Mouse (Mus musculus) hindbrain, embryonic 14.5 days (tissue): ENCODE results near the gene Stat5b. TPM values are rescaled to one million over a fixed set of nuclear protein-coding genes. Genes with fewer than 3 reads are reported as not detected.

ENCODE experiments used
- ATAC-seq: fragments of 200-750 bp; cut with Nextera tagmentation; 2 replicates; pipeline ENCODE4 v1.8.0; 2017; ENCODE audit warnings: moderate number of reproducible peaks, mild to moderate bottlenecking, moderate TSS enrichment, moderate library complexity; ENCODE audit not compliant: low FRiP score
- DNase-seq: peaks from one replicate; pipeline ENCODE4 v3.0.0-alpha.2; 2015; ENCODE audit warnings: low spot score
- H3K27ac ChIP-seq: fragments of 300-500 bp; sonication (generic); 2 replicates; pipeline ENCODE4 v1.5.1; 2014; ENCODE audit warnings: mild to moderate bottlenecking, moderate library complexity
- H3K27me3 ChIP-seq: fragments of 300-500 bp; sonication (generic); 2 replicates; pipeline ENCODE4 v1.6.1; 2014; ENCODE audit warnings: mild to moderate bottlenecking, low read length, mixed read lengths; ENCODE audit not compliant: control insufficient read depth, insufficient read depth
- H3K36me3 ChIP-seq: fragments of 300-500 bp; sonication (generic); replicated peaks from 2 replicates; pipeline ENCODE4 v1.6.1; 2014; ENCODE audit not compliant: control insufficient read depth, insufficient read depth
- H3K4me1 ChIP-seq: fragments of 300-500 bp; sonication (generic); replicated peaks from 2 replicates; pipeline ENCODE4 v1.6.1; 2014; ENCODE audit warnings: antibody characterized with exemption, low read length, mixed read lengths; ENCODE audit not compliant: control insufficient read depth, insufficient read depth
- H3K4me2 ChIP-seq: fragments of 300-500 bp; sonication (generic); replicated peaks from 2 replicates; pipeline ENCODE4 v1.6.1; 2014; ENCODE audit warnings: mild to moderate bottlenecking, moderate library complexity
- H3K4me3 ChIP-seq: fragments of 300-500 bp; sonication (generic); replicated peaks from 2 replicates; pipeline ENCODE4 v1.5.1; 2014; ENCODE audit warnings: mild to moderate bottlenecking, low read length
- H3K9ac ChIP-seq: fragments of 300-500 bp; sonication (generic); 2 replicates; pipeline ENCODE4 v1.6.1; 2014
- H3K9me3 ChIP-seq: fragments of 300-500 bp; sonication (generic); 2 replicates; pipeline ENCODE4 v1.6.1; 2016; ENCODE audit warnings: low read length; ENCODE audit not compliant: control insufficient read depth
- WGBS: fragments of 180-500 bp; shearing (Covaris S2); extraction: QIAGEN DNeasy Blood & Tissue Kit; methylation state at CpG from one replicate; pipeline ENCODE4 v1.1.7; 2014; 5-methylcytosine and 5-hydroxymethylcytosine counted together
- polyA plus RNA-seq: library from polyadenylated mRNA; unstranded; fragments of >200 nt; fragmentation: Nextera tagmentation; extraction: Ambion mirVana; gene quantifications from 2 replicates; pipeline ENCODE4 v1.2.1, GENCODE M21; 2014

The Stat5b gene
- polyA plus RNA-seq, 1 experiment from 2014 or later: 19.0 TPM

GRCm38 (mm10) chr11:100820047-100820446 lies 30.5 kb downstream of the Stat5b start:
- no peak for DNase-seq
- Histone ChIP-seq H3K27ac (no peak overlapping the region), H3K4me2 (no peak overlapping the region), H3K9me3 (no peaks in the 10 kb centered on the region), H3K27me3 (no peaks in the 10 kb centered on the region), H3K36me3 (no peaks in the 10 kb centered on the region), H3K4me3 (no peak overlapping the region), H3K4me1 (peaks cover 10% of the 10 kb centered on the region; the same call in 1 of the 2 replicates), H3K9ac (no peak overlapping the region)
- no peak for ATAC-seq
- 89% methylated on average over 8 of the region's 8 CpGs for WGBS

GRCm38 (mm10) chr11:100819626-100820025 lies 30.9 kb downstream of the Stat5b start:
- Histone ChIP-seq H3K27me3 (no peaks in the 10 kb centered on the region), H3K4me3 (no peak overlapping the region), H3K4me2 (no peak overlapping the region), H3K36me3 (no peaks in the 10 kb centered on the region), H3K27ac (no peak overlapping the region), H3K9me3 (no peaks in the 10 kb centered on the region), H3K4me1 (peaks cover 10% of the 10 kb centered on the region; the same call in 1 of the 2 replicates), H3K9ac (no peak overlapping the region)
- no peak for ATAC-seq
- 92% methylated on average over 16 of the region's 16 CpGs for WGBS
- no peak for DNase-seq

DNA sequence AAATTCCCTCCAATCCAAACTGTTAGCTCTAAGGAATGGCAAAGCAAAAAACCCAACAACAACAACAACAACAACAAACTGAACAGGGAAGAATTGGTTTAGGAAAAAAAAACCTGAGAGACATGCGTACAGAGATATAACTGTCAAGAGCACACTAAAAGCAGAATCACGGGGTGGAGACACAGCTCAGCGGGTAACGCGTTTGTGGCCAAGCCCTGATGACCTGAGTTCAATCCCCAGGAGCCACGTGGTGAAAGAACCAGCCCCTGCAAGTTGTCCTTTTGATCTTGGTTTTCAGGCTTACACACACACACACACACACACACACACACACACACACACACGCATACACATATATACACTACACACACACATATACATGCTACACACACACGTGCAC lies 31.5 kb downstream of the Stat5b start:
- peaks cover 10% of the 10 kb centered on the region; the same call in 1 of the 2 replicates for H3K4me1 ChIP-seq
- ATAC-seq (no peak), DNase-seq (no peak)

DNA sequence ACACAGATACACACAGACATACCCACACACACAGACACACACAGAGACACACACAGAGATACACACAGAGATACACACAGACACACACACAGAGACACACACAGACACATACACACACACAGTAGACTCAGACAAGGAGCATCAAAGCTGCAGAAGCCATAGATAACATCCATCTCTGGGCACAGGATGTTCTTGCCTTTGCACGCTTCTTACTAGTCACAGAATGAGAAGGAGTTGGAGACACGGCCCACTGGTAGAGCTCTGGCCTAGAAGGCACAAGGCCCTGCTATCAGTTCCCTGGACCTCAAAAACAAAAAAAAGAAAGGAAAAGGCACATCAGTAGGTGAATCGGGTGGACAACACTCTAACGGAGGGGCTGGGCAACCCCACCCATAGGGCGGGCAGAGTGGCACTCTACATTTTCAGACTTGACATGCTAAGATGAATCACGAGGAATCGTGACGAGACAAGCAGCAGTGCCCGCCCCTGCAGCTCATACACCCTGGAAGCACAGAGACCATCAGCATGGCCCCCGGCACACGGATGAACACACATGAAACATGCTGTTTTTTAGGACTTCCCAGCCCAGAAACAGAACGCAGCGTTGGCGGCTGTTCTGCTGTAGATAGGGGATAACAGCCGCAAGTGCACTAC lies 32.0 kb downstream of the Stat5b start:
- Histone ChIP-seq H3K9ac (no peak overlapping the region), H3K4me3 (no peak overlapping the region), H3K36me3 (no peaks in the 10 kb centered on the region), H3K4me2 (no peak overlapping the region), H3K9me3 (no peaks in the 10 kb centered on the region), H3K27me3 (no peaks in the 10 kb centered on the region), H3K27ac (no peak overlapping the region), H3K4me1 (peaks cover 10% of the 10 kb centered on the region; the same call in 1 of the 2 replicates)
- no peak for DNase-seq
- ATAC-seq: no peak
- 91% methylated on average over 15 of the region's 15 CpGs for WGBS

More for the DNA sequence above, 31.5 kb downstream of the Stat5b start:
- Histone ChIP-seq H3K9ac (no peak overlapping the region), H3K4me2 (no peak overlapping the region), H3K9me3 (no peaks in the 10 kb centered on the region), H3K36me3 (no peaks in the 10 kb centered on the region), H3K27me3 (no peaks in the 10 kb centered on the region), H3K27ac (no peak overlapping the region), H3K4me3 (no peak overlapping the region)
- WGBS: 80% methylated on average over 8 of the region's 8 CpGs

GRCm38 (mm10) chr11:100817311-100817710 lies 33.2 kb downstream of the Stat5b start:
- no peaks in the 10 kb centered on the region for H3K9me3 ChIP-seq
- H3K4me3 ChIP-seq: no peak overlapping the region
- H3K27ac ChIP-seq: no peak overlapping the region
- no peak overlapping the region for H3K9ac ChIP-seq
- H3K36me3 ChIP-seq: no peaks in the 10 kb centered on the region
- H3K4me1 ChIP-seq: peaks cover 10% of the 10 kb centered on the region; the same call in 1 of the 2 replicates
- no peak overlapping the region for H3K4me2 ChIP-seq
- no peaks in the 10 kb centered on the region for H3K27me3 ChIP-seq
- DNase-seq (no peak), ATAC-seq (no peak)
- 63% methylated on average over 9 of the region's 9 CpGs for WGBS

DNA sequence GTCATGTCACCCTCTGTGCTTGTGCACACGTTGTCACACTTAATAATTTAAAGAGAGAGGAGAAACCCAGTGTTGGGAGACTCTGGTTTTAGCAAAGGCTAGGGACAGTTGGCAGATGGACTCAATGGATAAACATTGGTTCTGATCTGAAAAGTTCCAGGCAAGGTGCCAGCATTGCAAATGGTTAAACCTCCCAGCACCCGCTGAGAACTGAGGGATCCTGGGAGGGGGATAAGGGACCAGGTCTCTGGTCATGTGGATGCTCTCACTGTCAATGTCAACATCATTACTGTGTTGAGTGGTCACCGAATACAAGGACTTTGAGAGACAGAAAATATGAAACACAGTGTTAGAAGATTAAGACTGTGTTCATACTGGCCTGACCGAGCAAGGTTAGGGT lies 33.7 kb downstream of the Stat5b start:
- Histone ChIP-seq H3K9me3 (no peaks in the 10 kb centered on the region), H3K27ac (no peak overlapping the region), H3K27me3 (no peaks in the 10 kb centered on the region), H3K36me3 (no peaks in the 10 kb centered on the region), H3K4me1 (peaks cover 10% of the 10 kb centered on the region; the same call in 1 of the 2 replicates), H3K4me3 (no peak overlapping the region), H3K9ac (no peak overlapping the region), H3K4me2 (no peak overlapping the region)
- ATAC-seq: no peak
- WGBS: 71% methylated on average over 4 of the region's 4 CpGs
- no peak for DNase-seq

DNA sequence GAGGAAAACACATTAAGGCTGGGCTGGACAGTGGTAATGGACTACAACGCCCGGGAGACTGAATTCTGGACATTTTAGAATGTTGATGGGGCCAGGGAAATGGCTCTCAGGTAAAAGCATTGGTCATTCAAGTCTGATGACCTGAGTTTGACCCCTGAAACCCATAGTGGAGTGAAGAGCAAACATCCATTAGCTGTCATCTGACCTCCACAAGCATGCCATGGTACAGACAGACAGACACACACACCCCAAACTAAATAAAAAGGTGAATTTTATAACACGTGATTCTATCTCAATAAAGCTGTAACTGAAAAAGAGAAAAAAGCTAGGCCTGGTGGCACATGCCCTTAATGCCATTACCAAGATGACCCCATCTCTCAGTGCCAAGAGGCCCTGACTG lies 34.2 kb downstream of the Stat5b start:
- Histone ChIP-seq H3K27ac (no peak overlapping the region), H3K27me3 (no peaks in the 10 kb centered on the region), H3K4me1 (peaks cover 10% of the 10 kb centered on the region; the same call in 1 of the 2 replicates), H3K4me3 (no peak overlapping the region), H3K9ac (no peak overlapping the region), H3K4me2 (no peak overlapping the region), H3K36me3 (no peaks in the 10 kb centered on the region), H3K9me3 (no peaks in the 10 kb centered on the region)
- DNase-seq (no peak), ATAC-seq (no peak)
- 92% methylated on average over 3 of the region's 3 CpGs for WGBS

DNA sequence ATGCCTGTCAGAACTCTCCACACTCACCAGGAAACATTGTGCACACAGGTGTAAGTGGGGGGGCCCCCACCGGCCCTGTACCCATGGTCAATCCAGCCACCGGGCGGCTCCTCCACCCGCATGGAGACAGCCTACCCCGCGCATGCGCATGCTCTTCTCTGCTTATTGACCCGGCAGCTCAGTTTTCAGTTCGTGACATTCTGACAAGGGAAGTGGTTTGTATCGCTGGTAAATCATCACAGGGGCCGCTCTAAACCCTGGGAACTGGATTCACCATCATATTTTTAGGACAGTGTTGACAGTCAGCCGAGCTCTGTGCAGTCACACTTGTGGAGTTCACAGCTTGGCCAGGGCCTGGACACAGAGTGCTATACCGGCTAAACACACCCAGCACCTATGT lies 36.0 kb downstream of the Stat5b start:
- Histone ChIP-seq H3K36me3 (no peaks in the 10 kb centered on the region), H3K27me3 (no peaks in the 10 kb centered on the region), H3K4me1 (peaks cover 10% of the 10 kb centered on the region; the same call in 1 of the 2 replicates), H3K9me3 (no peaks in the 10 kb centered on the region), H3K4me2 (no peak overlapping the region), H3K4me3 (no peak overlapping the region), H3K9ac (no peak overlapping the region), H3K27ac (no peak overlapping the region)
- ATAC-seq (no peak), DNase-seq (no peak)
- WGBS: 76% methylated on average over 13 of the region's 13 CpGs

DNA sequence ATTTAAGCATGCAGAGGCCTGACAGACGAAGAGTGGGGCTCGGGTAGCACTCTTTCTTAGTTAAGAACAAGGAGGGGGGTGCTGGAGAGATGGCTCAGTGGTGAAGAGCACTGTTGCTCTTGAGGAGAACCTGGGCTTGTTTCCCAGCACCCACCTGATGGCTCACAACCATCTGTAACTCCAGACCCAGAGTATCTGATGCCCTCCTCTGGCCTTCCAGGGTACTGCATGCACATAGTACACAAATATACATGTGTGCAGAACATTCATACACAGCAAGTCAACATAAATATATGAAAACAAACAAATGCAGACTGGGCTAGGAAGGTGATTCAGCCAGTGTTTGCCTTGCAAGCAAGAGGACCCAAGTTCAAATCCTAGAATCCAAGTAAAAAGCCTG lies 39.4 kb downstream of the Stat5b start:
- ATAC-seq: no peak
- H3K27me3 ChIP-seq: no peaks in the 10 kb centered on the region
- H3K4me2 ChIP-seq: no peak overlapping the region
- no peak overlapping the region for H3K27ac ChIP-seq
- H3K9ac ChIP-seq: no peak overlapping the region
- 92% methylated on average over 2 of the region's 2 CpGs for whole genome bisulfite sequencing
- H3K4me1 ChIP-seq: no peaks in the 10 kb centered on the region
- H3K36me3 ChIP-seq: no peaks in the 10 kb centered on the region
- H3K4me3 ChIP-seq: no peak overlapping the region
- H3K9me3 ChIP-seq: no peaks in the 10 kb centered on the region
- no peak for DNase-seq

DNA sequence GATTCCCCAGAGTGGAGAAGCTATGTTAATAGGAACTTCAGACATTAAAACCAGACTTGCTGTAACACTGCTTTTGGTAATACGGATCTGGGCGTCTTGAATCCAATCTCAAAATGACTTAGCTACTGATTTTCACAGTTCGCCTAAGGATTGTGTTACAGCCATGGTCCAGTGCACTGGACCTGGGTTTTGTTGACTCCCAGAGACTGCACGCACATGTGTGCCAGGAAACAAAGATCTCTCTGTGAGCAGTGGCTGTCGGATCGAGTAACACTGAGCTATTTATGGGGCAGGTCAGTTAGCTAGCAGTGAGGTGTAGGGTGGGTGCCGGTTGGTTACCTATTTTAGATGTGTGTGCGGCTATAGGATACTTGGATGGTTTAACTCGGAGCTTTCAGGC lies 40.0 kb downstream of the Stat5b start:
- Histone ChIP-seq H3K4me3 (no peak overlapping the region), H3K36me3 (0 out of 2 replicates have a peak, but pooled peaks cover 3% of the 10 kb centered on the region), H3K27ac (no peak overlapping the region), H3K4me2 (no peak overlapping the region), H3K4me1 (no peaks in the 10 kb centered on the region), H3K9me3 (no peaks in the 10 kb centered on the region), H3K27me3 (no peaks in the 10 kb centered on the region), H3K9ac (no peak overlapping the region)
- no peak for DNase-seq
- no peak for ATAC-seq
- WGBS: 88% methylated on average over 9 of the region's 9 CpGs
